ENCODE assay signal across 8 mouse cellular contexts in the genomic region with DNA sequence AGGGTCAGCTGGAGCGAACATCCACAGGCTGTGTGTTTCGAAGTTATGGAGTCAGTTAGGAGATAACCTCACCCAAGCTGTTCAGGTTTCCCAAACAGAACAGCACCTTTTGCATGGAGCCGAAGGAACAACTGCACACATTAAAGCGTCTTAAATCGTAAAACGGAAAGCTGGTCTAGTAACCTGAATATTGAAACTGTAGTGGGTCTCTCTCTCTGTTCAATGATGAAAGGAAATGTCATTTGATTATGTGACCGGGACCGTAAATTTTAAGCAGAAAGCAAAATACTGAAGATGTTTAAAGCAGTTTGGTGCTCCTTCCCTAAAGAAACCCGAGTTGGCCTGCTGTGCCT. TPM values are rescaled to one million over a fixed set of nuclear protein-coding genes. Genes with fewer than 3 reads are reported as not detected.
A peak's percentile ranks its signal among the peaks of the same experiment; 100 is the strongest.
DNase-seq lines count a peak whose midpoint lies in the region; ATAC-seq and TF ChIP-seq lines count a peak whose summit lies in the region.

No protein-coding gene starts in this region.

- no peaks in the 10 kb centered on the region for H3K27me3 ChIP-seq in embryonic facial prominence, embryonic 10.5 days (replicated peaks; ENCODE audit: low read depth, poor library complexity, severe bottlenecking)
- no peaks in the 10 kb centered on the region for H3K27me3 ChIP-seq in intestine, embryonic 14.5 days (replicated peaks; ENCODE audit: control insufficient read depth, insufficient read depth, low read length)
- H3K27me3 ChIP-seq in neural tube, embryonic 13.5 days: no peaks in the 10 kb centered on the region

- no peak for ATAC-seq in intestine, embryonic 14.5 days (replicated peaks; ENCODE audit: low FRiP score, low TSS enrichment, low read depth)
- ATAC-seq in neural tube, embryonic 13.5 days (ENCODE audit: low read depth): no peak

- H3K4me3 ChIP-seq in left cerebral cortex, adult 2 months: peak overlapping the region; percentile 98
- H3K4me3 ChIP-seq in embryonic facial prominence, embryonic 10.5 days: peak overlapping the region; percentile 99
- H3K4me3 ChIP-seq in intestine, embryonic 14.5 days (ENCODE audit: low read depth, low read length): peak overlapping the region; percentile 91
- H3K4me3 ChIP-seq in neural tube, embryonic 13.5 days: peak overlapping the region; percentile 98

- H3K4me2 ChIP-seq in intestine, embryonic 14.5 days (ENCODE audit: low read length): peak overlapping the region; percentile 51
- H3K4me2 ChIP-seq in neural tube, embryonic 13.5 days: peak overlapping the region; percentile 78

- intact Hi-C loops in left cerebral cortex, adult 2 months (cut with DNase I): no loop called here

- DNase-seq in left cerebral cortex, adult 2 months (ENCODE audit: extremely low spot score in 1 of 2, low spot score in 2 of 2): peak in 1 of 2 experiments; percentile 18
- DNase-seq in left cerebral cortex, adult 9 months (ENCODE audit: low spot score in 2 of 2): no peak
- no peak for DNase-seq in embryonic facial prominence, embryonic 10.5 days (ENCODE audit: low spot score)
- no peak for DNase-seq in intestine, embryonic 14.5 days (ENCODE audit: low spot score)
- no peak for DNase-seq in ovary, adult 18-20 months (ENCODE audit: low spot score)
- no peak for DNase-seq in yolk sac, embryonic 10.5 days (ENCODE audit: low spot score)
- DNase-seq in adrenal gland, postnatal 14 days: no peak

- H3K9me3 ChIP-seq in embryonic facial prominence, embryonic 10.5 days: no peaks in the 10 kb centered on the region
- H3K9me3 ChIP-seq in intestine, embryonic 14.5 days (ENCODE audit: control insufficient read depth, low read length): no peaks in the 10 kb centered on the region
- no peaks in the 10 kb centered on the region for H3K9me3 ChIP-seq in neural tube, embryonic 13.5 days

- no peak for TF ChIP-seq CTCF in left cerebral cortex, adult 2 months (IDR thresholded peaks at IDR 0.05)

- H3K9ac ChIP-seq in intestine, embryonic 14.5 days (ENCODE audit: low read length): peak overlapping the region; percentile 87
- peak overlapping the region; percentile 99 for H3K9ac ChIP-seq in neural tube, embryonic 13.5 days

- 33% methylated on average over 9 of the region's 9 CpGs for WGBS in embryonic facial prominence, embryonic 10.5 days
- WGBS in intestine, embryonic 14.5 days: 15% methylated on average over 9 of the region's 9 CpGs
- 15% methylated on average over 9 of the region's 9 CpGs for WGBS in neural tube, embryonic 13.5 days

- peaks cover 21% of the 10 kb centered on the region for H3K4me1 ChIP-seq in embryonic facial prominence, embryonic 10.5 days
- peaks cover 9% of the 10 kb centered on the region for H3K4me1 ChIP-seq in intestine, embryonic 14.5 days (replicated peaks; ENCODE audit: control insufficient read depth, insufficient read depth, low read length)
- peaks cover 62% of the 10 kb centered on the region for H3K4me1 ChIP-seq in neural tube, embryonic 13.5 days (replicated peaks)

- no peak overlapping the region for H3K27ac ChIP-seq in left cerebral cortex, adult 2 months
- H3K27ac ChIP-seq in embryonic facial prominence, embryonic 10.5 days (replicated peaks): peak overlapping the region; percentile 97
- no peak overlapping the region; the same call in 1 of the 2 replicates for H3K27ac ChIP-seq in intestine, embryonic 14.5 days (ENCODE audit: low read depth)
- peak overlapping the region; percentile 98; the same call in 1 of the 2 replicates for H3K27ac ChIP-seq in neural tube, embryonic 13.5 days (replicated peaks)

- H3K36me3 ChIP-seq in embryonic facial prominence, embryonic 10.5 days (replicated peaks): peaks cover 35% of the 10 kb centered on the region
- no peaks in the 10 kb centered on the region; the same call in 1 of the 2 replicates for H3K36me3 ChIP-seq in intestine, embryonic 14.5 days (ENCODE audit: control insufficient read depth, insufficient read depth, low read length)
- peaks cover 12% of the 10 kb centered on the region; the same call in 1 of the 2 replicates for H3K36me3 ChIP-seq in neural tube, embryonic 13.5 days

RNA-seq across cellular contexts. Expression of gene Ggps1, which starts 1.7 kb away (rescaled TPM):
- 10 to 100 TPM; 65.7 to 66.6 TPM for total RNA-seq in left cerebral cortex, adult 2 months (2021)
- 60.7 and 61.0 TPM in 2 replicates for polyA plus RNA-seq in embryonic facial prominence, embryonic 10.5 days (2016; fragmentation: Nextera tagmentation; extraction: Ambion mirVana)
- polyA plus RNA-seq in intestine, embryonic 14.5 days (2014; fragmentation: Nextera tagmentation; extraction: Ambion mirVana): 46.2 and 54.5 TPM in 2 replicates
- 73.4 and 83.1 TPM in 2 replicates for polyA plus RNA-seq in neural tube, embryonic 13.5 days (2015; fragmentation: Nextera tagmentation; extraction: Ambion mirVana)
- 35.2 and 41.9 TPM in 2 replicates for total RNA-seq in adrenal gland, postnatal 14 days (2021)

RNA-seq across cellular contexts. Expression of gene Arid4b, which starts 2.0 kb away (rescaled TPM):
- total RNA-seq in left cerebral cortex, adult 2 months (2021): 10 to 100 TPM; 49.3 to 54.6 TPM
- 78.5 and 79.2 TPM in 2 replicates for polyA plus RNA-seq in embryonic facial prominence, embryonic 10.5 days (2016; fragmentation: Nextera tagmentation; extraction: Ambion mirVana)
- polyA plus RNA-seq in intestine, embryonic 14.5 days (2014; fragmentation: Nextera tagmentation; extraction: Ambion mirVana): 58.2 and 58.4 TPM in 2 replicates
- 87.8 and 89.9 TPM in 2 replicates for polyA plus RNA-seq in neural tube, embryonic 13.5 days (2015; fragmentation: Nextera tagmentation; extraction: Ambion mirVana)
- 33.4 and 37.9 TPM in 2 replicates for total RNA-seq in adrenal gland, postnatal 14 days (2021)

RNA-seq across cellular contexts. Expression of gene Tbce, which starts 25.6 kb away (rescaled TPM):
- total RNA-seq in left cerebral cortex, adult 2 months (2021): 10 to 100 TPM; 79.8 to 85.0 TPM
- polyA plus RNA-seq in embryonic facial prominence, embryonic 10.5 days (2016; fragmentation: Nextera tagmentation; extraction: Ambion mirVana): 48.4 and 49.1 TPM in 2 replicates
- 45.0 and 55.9 TPM in 2 replicates for polyA plus RNA-seq in intestine, embryonic 14.5 days (2014; fragmentation: Nextera tagmentation; extraction: Ambion mirVana)
- polyA plus RNA-seq in neural tube, embryonic 13.5 days (2015; fragmentation: Nextera tagmentation; extraction: Ambion mirVana): 93.6 and 102 TPM in 2 replicates
- 34.2 and 44.2 TPM in 2 replicates for total RNA-seq in adrenal gland, postnatal 14 days (2021)

Comparison
In these comparisons a context has a peak if more than half of its experiments do, and no peak if none do; other contexts are left out.
1. H3K27ac ChIP-seq: peak in embryonic facial prominence, embryonic 10.5 days (single experiment) and neural tube, embryonic 13.5 days (single experiment); none in left cerebral cortex, adult 2 months (single experiment) and intestine, embryonic 14.5 days (single experiment).
2. Peak in every context shown above with its lines, with median percentiles within 50 percentile points of each other: H3K4me3 ChIP-seq.